Mouse (Mus musculus) lung, postnatal 10 days (tissue): ENCODE data around the gene Xpr1.

ENCODE experiments used
- DNase-seq: peaks from one replicate; pipeline ENCODE4 v3.0.0; 2021

Xpr1 gene

DNA sequence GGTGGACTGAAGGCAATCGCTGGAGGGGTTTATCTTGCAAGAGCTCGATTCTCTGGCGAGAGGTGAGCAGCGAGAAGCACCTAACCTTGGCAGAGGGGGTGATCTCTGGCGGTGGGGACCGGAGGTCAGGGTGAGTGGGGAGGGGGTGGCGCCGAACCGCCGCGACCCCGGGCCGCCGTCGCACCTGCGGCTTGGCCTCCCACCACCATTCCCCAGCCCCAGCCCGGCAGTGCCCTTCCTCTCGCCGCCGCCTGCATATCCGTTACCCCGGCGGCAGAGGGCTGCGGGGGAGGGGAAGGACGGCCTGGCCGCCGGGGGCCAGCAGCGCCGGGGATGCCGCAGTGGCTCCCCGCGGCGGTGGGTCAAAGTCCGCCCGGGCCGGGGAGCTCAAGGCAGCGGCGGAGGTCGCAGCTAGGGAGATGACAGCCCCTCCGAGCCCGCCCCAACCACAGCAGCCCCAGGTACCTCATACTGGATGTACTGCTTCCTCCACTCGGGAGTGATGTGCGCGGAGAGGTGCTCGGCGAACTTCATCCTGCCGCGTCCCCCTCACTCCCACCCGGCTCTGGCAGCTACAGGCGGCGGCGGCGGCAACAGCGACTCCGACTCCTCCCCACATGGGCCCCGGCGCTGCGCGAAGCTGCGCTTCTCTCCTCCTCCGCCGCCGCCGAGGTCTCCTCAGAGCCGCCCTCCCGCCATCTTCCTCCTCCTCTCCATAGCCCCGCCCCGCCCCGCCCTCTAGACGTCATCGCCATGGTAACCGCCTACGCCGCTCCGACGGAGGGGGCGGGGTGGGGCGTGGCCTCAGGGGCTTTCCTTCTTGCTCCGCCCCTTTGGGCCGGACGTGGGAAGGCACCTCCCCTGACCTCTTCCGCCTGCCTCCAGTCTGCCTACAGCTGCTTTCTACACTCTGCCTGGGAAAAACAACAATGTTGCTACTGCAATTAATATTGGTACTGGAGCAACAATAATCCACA lies at the start of gene Xpr1:
Gene Xpr1, minus strand, starts transcription at position 715 of the 977 bp plus-strand sequence.
- peak; percentile 95 for DNase-seq

DNA sequence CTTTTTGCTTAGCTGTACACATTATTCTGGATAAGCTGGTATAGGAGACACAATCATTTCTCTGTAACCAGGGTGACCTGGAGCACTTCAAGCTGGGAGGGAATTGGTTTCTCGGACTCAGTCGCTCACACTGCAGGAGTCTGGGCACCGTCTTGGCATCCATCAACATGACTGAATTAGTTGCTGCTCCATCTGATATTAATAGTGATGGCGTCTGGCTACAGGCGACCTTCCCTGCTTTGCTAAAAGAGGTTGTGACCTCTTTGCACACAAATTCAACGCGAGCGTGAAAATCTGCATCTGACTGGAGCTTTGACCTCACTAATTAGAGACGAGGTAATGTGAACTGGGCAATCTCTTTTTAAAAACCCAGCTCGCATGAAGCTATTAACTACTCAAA lies 46.2 kb upstream of the Xpr1 start:
- DNase-seq, result no peak

DNA sequence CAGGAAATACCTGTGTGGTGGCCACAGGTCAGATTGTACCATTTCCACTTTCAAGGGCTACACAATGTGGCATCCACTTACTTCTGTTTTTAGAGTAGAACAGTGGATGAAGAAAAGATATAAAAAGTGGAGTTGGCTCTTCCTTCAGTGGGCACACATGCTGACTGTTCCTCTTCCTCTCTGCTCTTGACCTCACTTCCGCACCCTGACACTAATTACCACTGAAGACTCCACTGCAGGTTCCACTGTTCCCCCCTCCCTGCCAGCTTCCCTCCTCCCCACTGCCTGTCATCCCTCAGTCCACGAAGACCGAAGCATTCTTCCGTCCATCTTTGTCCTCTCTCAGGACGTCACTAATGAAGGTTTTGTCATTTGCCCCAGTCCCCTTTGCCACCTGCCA lies 45.4 kb upstream of the Xpr1 start:
- no peak for DNase-seq

- DNase-seq, result no peak
Measured at GRCm38 (mm10) chr1:155457532-155457931, 40.3 kb upstream of the Xpr1 start.

DNA sequence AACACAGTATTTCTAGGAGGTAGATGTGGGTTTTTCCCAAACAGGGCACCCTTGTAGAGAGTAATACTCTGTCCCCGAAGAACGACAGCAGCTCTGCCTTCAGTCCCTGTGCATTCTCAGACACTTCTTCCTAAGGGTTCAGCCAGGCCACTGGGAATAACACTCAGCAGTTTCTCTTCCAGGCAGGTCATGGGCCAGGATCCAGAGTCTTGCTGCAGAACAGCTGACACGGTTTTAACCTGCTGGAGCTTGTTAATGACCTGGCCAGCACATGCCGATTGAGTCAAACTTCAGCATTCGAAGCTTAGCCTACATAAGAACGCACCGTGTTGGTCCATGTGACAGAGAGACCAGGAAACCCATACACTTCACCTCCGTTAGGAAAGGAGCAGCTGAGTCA lies 36.0 kb upstream of the Xpr1 start:
- peak; percentile 42 for DNase-seq

GRCm38 (mm10) chr1:155448932-155449331 lies 31.7 kb upstream of the Xpr1 start:
- DNase-seq, result peak; percentile 43

DNA sequence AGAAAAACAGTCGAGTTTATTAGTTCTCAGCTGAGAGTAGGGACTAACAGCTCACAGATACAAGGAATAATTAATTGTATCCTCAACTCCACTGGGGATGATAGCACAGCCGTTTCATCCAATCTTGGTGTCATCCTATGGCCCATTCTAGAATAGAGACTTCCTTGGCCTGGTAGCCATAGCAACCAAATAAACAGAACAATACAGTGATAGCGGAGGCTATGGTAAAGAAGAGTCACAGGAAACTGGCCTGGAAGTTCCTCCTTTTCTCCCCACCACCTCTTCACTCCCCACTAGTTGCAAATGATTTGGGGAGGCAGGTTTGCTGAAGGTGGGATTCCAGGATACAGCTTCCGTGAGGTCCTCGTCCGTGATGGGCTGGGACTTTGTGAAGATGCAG lies 30.1 kb upstream of the Xpr1 start:
- DNase-seq, result no peak

GRCm38 (mm10) chr1:155443115-155443514 lies 25.9 kb upstream of the Xpr1 start:
- no peak for DNase-seq

- DNase-seq, result no peak
Measured at GRCm38 (mm10) chr1:155442521-155443001, 25.3 kb upstream of the Xpr1 start.

- no peak for DNase-seq
Measured at GRCm38 (mm10) chr1:155439551-155439950, 22.3 kb upstream of the Xpr1 start.

DNA sequence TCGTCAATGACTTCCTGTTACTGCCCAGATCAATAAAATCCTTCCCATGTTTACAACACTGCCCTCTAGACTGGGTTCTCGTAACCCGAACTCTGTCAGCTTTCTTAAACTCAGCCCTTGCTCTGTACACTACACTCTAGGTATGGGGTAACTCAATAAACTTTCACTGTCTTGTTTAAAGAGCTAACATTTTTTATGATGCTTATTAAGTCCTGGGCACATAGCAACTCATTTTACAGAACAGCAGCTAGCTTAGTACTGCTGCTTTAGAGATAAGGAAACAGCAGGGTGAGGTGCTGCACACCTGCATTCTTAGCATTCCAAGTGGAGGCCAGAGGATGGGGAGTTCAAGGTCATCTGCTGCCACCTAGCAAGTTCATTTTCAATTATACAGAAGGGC lies 21.3 kb upstream of the Xpr1 start:
- DNase-seq, result no peak

DNA sequence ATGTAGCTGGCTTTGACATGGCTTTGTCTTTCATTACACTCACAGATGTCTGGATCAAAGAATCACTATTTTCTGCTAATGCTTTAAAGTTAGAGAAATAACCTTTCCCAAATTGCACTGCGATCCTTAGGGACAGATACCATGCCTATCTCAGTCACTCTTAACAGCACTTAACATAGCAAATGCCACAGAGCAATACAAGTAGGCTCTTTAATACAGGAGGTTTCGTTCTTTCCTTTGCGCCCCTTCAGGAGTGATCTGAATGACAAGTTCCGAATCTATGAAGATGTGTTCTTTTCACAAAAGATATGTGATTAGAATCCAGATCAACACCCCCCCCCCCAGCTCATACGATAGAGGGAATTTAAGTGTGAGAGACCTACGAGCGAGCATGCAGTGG lies 12.1 kb upstream of the Xpr1 start:
- no peak for DNase-seq

GRCm38 (mm10) chr1:155427126-155427865 lies 10.1 kb upstream of the Xpr1 start:
- DNase-seq, result no peak

DNA sequence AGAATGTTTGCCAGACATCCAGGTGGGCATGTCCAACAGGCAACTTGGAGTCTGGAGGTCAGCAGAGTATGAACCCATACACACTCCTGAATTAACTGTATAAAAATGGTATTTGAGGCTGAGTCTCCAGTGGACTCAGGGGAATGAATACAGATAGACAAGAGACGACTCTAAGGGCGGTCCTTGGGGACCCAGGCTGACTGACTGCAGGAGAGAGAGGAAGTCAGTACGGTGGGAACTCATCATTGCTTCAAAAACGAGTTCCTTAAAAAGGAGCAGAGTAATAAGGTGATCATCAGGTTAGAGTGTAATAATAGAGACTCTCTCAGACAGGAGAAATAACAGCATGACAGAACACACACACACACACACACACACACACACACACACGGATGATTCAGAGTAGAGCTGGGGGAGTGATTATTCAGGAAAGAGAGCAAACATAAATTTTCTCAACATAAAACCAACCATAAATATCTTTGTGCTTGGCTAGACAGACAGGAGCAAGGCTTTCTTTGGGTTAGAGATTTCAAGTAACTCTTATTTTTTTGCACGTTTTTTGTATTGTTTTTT lies 8.6 kb upstream of the Xpr1 start:
- no peak for DNase-seq

- no peak for DNase-seq
Measured at GRCm38 (mm10) chr1:155425285-155425684, 8.1 kb upstream of the Xpr1 start.

- no peak for DNase-seq
Measured at GRCm38 (mm10) chr1:155423801-155424200, 6.6 kb upstream of the Xpr1 start.

GRCm38 (mm10) chr1:155422022-155422421 lies 4.8 kb upstream of the Xpr1 start:
- no peak for DNase-seq

- DNase-seq, result no peak
Measured at GRCm38 (mm10) chr1:155416147-155416700, 991 bp downstream of the Xpr1 start.

DNA sequence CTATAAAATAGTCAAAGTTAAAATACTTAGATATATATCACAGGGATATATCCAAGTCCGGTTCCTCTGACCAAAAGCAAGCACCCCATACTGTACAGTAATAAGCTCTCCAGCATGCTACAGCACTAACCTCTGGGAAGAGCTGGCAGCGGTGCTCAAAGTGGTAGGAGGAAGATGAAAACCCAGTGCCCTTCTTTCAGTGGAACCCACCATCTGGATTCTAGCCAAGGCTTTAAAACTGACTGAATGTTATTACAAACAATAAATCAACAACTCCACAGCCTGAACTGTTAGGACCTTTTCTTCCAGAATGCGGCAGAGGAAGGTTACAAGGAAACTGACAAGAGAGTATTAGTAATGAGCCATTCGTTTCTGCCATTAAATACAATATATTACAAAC lies 1.8 kb downstream of the Xpr1 start:
- DNase-seq, result no peak

DNA sequence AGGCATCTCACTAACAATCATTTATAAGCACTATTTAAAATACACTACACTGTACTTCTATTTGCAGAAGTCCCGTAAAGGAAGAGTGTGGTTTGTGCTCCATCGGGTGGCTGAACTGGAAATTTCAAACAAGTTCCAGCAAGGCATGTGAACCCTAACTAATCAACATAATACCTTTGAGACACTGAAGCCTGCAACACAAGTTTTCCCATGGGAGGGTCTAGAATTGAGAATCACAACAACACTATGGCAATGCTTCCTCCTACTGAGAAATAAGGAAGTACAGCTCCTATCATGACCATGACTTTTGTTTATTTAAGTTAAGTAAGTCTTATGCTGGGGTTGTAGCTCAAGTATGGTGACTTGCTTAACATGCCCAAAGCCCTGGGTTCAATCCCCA lies 4.5 kb downstream of the Xpr1 start:
- DNase-seq, result no peak

- no peak for DNase-seq
Measured at GRCm38 (mm10) chr1:155408577-155408966, 8.6 kb downstream of the Xpr1 start.

GRCm38 (mm10) chr1:155407697-155408576 lies 9.3 kb downstream of the Xpr1 start:
- no peak for DNase-seq
